Mouse (Mus musculus) Patski (cell line): ENCODE results near the gene Crlf1. TPM values are rescaled to one million over a fixed set of nuclear protein-coding genes. Genes with fewer than 3 reads are reported as not detected.
A peak's percentile ranks its signal among the peaks of the same experiment; 100 is the strongest.

Source experiments
- ATAC-seq: fragments of 100-300 bp; one replicate; pipeline ENCODE4 v1.8.0; 2021
- CTCF ChIA-PET: fragments of 350-600 bp; sonication (Branson Sonifier 250); formaldehyde crosslinking; loops from one replicate; lab custom pipeline; 2022; ENCODE audit warnings: inconsistent platforms; lab: Charles Lee
- POLR2A ChIA-PET: fragments of 350-600 bp; sonication (Branson Sonifier 250); formaldehyde crosslinking; loops from one replicate; lab custom pipeline; 2022; ENCODE audit warnings: antibody characterized with exemption, inconsistent platforms; lab: Charles Lee
- DNase-seq: peaks from one replicate; pipeline ENCODE4 v3.0.0-alpha.2; 2011; ENCODE audit warnings: low read depth, low spot score
- H3K27me3 ChIP-seq: fragments of 371-371 bp; one replicate; pipeline ENCODE4 v1.5.1; 2021
- CTCF ChIP-seq: fragments of 100-300 bp; IDR thresholded peaks from one replicate; pipeline ENCODE4 v1.5.1; 2021
- in situ Hi-C: fragments of 300-500 bp; cut with MboI; formaldehyde crosslinking; loops from 3 replicates; pipeline ENCODE4 v1.11.1; 2018; ENCODE audit warnings: low pct_unique_long_range_greater_than_20kb, mixed read lengths
- polyA plus RNA-seq: library from polyadenylated mRNA; unstranded; gene quantifications from one replicate; pipeline ENCODE4 v1.2.3, GENCODE M21; 2021

The Crlf1 gene
- polyA plus RNA-seq, 1 experiment from 2014 or later: 29.4 TPM

DNA sequence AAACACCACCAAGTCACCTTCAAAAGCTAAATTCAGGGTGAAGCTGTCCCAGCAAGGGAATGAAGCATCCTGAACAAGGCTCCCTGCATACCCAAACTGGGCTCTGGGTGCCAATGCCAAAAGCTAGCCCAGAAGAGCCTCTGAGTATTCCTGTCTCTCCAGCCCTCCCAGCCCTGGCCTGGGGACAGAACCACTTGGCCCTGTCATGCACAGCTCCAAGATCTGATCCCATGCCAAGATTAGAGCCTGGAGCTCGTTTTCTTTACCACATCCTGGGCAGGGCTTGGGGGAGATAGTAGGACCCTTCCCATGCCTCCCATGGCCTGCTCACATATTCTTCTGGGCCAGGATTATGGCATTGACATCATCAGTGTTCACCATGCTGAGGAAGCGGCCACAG, 26.6 kb downstream of the Crlf1 start:
- in situ Hi-C loops: no loop called here
- ChIA-PET POLR2A (interaction anchor here (1.1 to 1.8 kb wide), 2 partner anchors 8 to 10 kb away, joined by 3 to 5 read pairs; no protein-coding TSS in a partner anchor), CTCF (interaction anchor here (0.9 to 1.9 kb wide), 3 partner anchors 10 to 14 kb away, joined by 3 to 5 read pairs (median 4); partner anchors contain the start of gene Rex1bd)
- ATAC-seq (no peak), DNase-seq (no peak)
- TF ChIP-seq CTCF: no peak
- no peaks in the 10 kb centered on the region for H3K27me3 ChIP-seq

DNA sequence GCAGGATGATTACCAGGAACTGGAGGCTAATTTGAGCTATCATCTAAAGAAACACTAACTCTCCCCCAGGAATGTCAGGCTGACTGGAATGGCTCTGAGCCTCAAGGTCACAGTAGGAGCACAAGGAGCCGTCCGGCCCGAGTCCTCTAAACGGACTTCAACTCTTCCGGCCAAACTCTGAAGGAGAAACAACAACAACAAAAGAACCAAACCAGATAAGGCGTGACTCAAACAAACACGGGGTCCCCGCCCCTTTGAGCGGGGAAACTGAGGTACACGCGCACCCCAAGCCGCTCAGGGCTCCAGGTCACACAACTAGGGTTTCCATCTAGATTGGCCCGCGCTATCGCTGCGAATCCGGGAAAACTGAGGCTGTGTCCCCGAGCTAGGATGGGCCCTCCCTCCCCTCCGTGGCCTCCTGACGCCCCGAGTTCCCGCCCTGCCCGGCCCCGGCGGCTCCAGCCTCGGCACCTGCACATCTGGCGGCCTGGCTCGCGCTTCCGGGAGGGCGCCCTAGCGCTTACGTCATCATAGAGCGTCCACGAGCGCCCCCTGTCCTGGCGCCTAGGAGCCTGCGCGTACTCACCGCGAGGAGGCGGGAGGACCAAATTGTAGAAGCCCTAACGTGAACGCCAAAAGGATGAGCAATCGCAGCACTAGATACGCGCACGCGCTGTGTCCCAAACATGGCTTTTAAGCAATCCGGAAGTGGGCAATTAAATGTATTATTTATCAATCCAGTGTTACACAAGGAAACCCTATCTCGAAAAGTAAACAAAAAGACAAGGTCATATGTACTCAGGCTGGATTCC, 29.8 kb downstream of the Crlf1 start:
- peak; percentile 68 for ATAC-seq
- in situ Hi-C loops: no loop called here
- POLR2A ChIA-PET: interaction anchor here (1.0 kb wide), 2 partner anchors 13 to 14 kb away, joined by 3 read pairs; partner anchors contain the start of gene Uba52

DNA sequence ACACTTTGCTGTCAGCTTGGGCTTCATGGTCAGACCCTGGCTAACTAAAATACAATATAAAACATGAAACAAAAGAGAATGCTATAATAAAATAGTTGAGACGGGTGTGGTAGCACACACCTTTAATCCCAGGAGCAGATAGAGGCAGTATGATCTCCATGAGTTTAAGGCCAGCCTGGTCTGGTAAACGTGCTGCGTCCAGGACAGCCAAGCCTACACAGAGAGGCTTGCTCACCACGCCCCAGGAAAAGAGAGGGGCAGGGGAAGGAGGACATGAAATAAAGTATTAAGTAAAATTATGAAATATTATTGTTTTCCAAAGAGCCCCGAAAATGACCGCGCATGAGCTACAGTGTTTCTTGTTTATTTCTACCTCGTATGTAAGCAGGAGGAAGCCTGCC, 34.2 kb downstream of the Crlf1 start:
- ChIA-PET POLR2A (interaction anchor here (1.3 to 4.8 kb wide), 4 partner anchors 11 to 82 kb away, joined by 4 to 24 read pairs (median 6); partner anchors contain the start of genes Ell, Rex1bd and Uba52), CTCF (interaction anchor here (1.4 to 3.5 kb wide), 3 partner anchors 10 to 79 kb away, joined by 3 to 20 read pairs (median 14); partner anchors contain the start of gene Ell)
- no peak for TF ChIP-seq CTCF
- no peak for DNase-seq
- in situ Hi-C loops: no loop called here
- no peaks in the 10 kb centered on the region for H3K27me3 ChIP-seq
- ATAC-seq: no peak

More for the DNA sequence above, 29.8 kb downstream of the Crlf1 start:
- DNase-seq: peak; percentile 86
- CTCF ChIA-PET: no interaction called here
- no peak for TF ChIP-seq CTCF
- H3K27me3 ChIP-seq: no peaks in the 10 kb centered on the region

DNA sequence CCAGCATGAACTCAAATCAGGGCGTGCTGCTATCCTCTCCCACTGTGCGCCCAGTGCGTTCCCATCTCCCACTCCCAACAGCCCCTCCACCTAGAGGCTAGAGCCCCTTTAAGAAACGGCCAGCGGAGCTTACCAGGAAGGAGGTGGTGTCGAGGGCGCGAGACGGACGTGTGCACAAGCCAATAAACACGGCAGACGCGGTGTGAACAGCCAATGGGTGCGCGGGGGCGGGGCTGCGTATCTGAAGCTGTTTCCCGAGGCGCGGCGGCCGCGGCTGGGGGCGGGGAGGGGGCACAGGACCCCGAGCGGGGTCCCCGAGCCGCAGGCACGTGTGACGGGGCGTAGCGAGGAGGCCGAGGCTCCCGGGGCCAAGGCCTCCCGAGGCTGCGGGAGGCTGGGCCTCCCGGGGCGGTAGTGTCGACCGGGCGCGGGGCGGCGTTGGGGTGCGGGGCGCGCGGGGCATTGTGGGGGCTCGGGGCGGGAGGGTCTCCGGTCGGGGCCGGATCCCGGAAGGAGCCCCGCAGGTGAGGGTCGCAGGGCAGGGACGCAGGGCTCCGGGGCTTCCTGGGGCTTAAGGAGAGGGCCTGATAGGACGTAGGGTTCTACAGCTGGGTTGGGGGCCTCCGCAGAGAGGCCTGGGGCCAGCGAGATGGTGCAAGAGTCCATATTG, 34.7 kb downstream of the Crlf1 start, which contains the start of the genes Fkbp8 and Kxd1:
Gene Fkbp8 (plus strand): TSS at position 213 of the 670 bp plus-strand sequence.
Gene Kxd1 (minus strand): TSS at position 445 of the 670 bp plus-strand sequence.
- in situ Hi-C loops: no loop called here
- ChIA-PET CTCF (interaction anchor here (1.4 to 3.5 kb wide), 3 partner anchors 10 to 80 kb away, joined by 3 to 20 read pairs (median 14); partner anchors contain the start of gene Ell), POLR2A (interaction anchor here (0.5 to 4.8 kb wide), 4 partner anchors 11 to 82 kb away, joined by 3 to 24 read pairs (median 6); partner anchors contain the start of genes Ell and Rex1bd)

DNA sequence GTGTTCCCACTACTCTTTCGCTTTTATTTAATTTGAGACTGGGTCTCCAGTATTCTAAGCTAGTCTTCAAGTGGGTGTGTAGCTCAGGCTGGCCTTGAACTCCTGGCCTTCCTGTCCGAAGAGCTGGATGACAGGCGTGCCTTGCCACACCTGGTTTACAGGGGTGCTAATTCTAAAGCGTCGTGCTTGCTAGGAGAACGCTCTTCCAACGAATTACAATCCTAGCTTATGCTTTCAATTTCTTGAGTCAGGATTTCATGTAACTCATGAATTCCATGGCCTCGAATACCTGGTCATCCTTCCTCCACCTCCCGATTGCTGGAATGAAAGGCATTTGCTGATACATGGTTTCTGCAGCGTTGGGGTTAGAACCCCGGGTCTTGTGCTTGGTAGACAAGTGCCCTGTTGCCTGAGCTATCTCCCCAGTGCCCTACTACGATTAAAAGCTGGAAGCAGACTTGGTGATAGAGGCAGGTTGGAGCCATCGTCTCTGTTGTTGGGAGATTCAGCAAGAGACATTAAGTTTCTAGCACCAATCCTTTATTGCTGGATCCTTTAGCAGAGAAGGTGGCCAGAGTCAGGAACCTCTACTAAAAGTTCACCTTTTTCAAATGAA, 35.3 kb downstream of the Crlf1 start:
- ChIA-PET POLR2A (interaction anchor here (0.5 to 4.8 kb wide), 4 partner anchors 10 to 81 kb away, joined by 3 to 24 read pairs (median 6); partner anchors contain the start of genes Ell and Rex1bd), CTCF (interaction anchor here (1.9 to 2.8 kb wide), 2 partner anchors 8 to 9 kb away, joined by 5 to 20 read pairs; partner anchors contain the start of gene Ell)
- H3K27me3 ChIP-seq: no peaks in the 10 kb centered on the region
- ATAC-seq (no peak), DNase-seq (no peak)
- TF ChIP-seq CTCF: no peak
- in situ Hi-C loops: no loop called here

More for the DNA sequence above, 34.7 kb downstream of the Crlf1 start, which contains the start of the genes Fkbp8 and Kxd1:
- TF ChIP-seq CTCF: no peak
- H3K27me3 ChIP-seq: no peaks in the 10 kb centered on the region
- DNase-seq: no peak
- peak; percentile 86 for ATAC-seq

DNA sequence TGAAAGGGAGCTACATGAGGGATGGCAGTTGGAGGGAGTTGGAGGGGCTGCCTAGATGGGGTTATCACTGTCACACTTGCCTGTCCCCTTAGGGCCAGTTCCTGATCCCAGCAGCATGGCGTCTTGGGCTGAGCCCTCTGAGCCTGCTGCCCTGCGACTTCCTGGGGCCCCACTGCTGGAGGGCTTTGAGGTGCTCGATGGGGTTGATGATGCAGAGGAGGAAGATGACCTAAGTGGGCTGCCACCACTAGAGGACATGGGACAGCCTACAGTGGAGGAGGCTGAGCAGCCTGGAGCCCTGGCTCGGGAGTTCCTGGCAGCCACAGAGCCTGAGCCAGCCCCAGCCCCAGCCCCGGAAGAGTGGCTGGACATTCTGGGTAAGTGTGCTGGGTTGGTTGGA, 36.3 kb downstream of the Crlf1 start:
- ChIA-PET POLR2A (interaction anchor here (4.8 kb wide), 1 partner anchor 9 kb away, joined by 24 read pairs; the partner anchor contains the start of gene Ell), CTCF (interaction anchor here (1.9 kb wide), 1 partner anchor 9 kb away, joined by 5 read pairs; no protein-coding TSS in a partner anchor)
- ATAC-seq (no peak), DNase-seq (no peak)
- no peak for TF ChIP-seq CTCF
- no peaks in the 10 kb centered on the region for H3K27me3 ChIP-seq
- in situ Hi-C loops: no loop called here

DNA sequence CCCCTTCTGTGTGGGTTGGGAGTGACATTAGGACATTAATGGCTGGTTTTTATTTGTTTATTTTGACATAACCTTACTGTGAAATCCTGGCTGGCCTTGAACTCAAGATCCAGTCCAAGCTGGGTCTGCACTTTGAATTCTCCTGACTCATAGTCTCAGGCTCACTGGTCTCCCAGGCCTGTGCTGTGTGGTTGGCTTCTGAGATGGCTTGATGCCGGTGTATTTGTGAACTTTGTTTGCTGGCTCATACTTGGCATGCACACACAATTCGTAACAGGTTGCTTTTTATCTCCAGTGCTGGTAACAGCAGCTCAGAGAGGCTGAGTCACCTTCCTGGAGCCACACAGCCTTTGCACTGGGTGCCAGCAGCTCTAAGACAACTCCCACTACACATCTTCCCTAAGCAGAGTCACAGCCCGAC, 36.8 kb downstream of the Crlf1 start:
- DNase-seq: no peak
- ATAC-seq: no peak
- H3K27me3 ChIP-seq: no peaks in the 10 kb centered on the region
- in situ Hi-C loops: no loop called here
- CTCF ChIA-PET: interaction anchor here (1.9 kb wide), 1 partner anchor 10 kb away, joined by 5 read pairs; no protein-coding TSS in a partner anchor
- TF ChIP-seq CTCF: no peak
- POLR2A ChIA-PET: interaction anchor here (4.8 kb wide), 1 partner anchor 9 kb away, joined by 24 read pairs; the partner anchor contains the start of gene Ell

DNA sequence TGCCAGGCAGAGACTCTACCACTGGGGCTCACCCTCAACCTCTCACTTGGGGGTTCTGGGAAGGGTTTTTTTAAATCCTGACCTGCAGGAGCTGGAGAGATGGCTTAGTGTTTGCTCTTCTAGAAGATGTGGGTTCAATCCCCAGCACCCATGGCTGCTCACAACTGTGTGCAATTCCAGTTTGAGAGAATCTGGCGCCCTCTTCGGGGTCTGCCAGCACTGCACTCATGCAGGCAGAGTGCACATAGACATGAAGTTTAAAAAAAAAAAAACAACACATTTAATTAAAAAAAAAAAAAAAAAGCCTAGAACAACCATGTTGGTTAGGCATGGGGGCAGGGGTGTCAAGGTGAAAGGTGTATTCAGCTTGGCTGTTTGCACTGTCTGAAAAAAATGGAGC, 37.4 kb downstream of the Crlf1 start:
- in situ Hi-C loops: no loop called here
- no peaks in the 10 kb centered on the region for H3K27me3 ChIP-seq
- ATAC-seq (no peak), DNase-seq (no peak)
- TF ChIP-seq CTCF: no peak
- CTCF ChIA-PET: interaction anchor here (1.9 kb wide), 1 partner anchor 10 kb away, joined by 5 read pairs; no protein-coding TSS in a partner anchor
- POLR2A ChIA-PET: interaction anchor here (0.6 to 4.8 kb wide), 2 partner anchors 8 to 134 kb away, joined by 4 to 24 read pairs; partner anchors contain the start of gene Ell

DNA sequence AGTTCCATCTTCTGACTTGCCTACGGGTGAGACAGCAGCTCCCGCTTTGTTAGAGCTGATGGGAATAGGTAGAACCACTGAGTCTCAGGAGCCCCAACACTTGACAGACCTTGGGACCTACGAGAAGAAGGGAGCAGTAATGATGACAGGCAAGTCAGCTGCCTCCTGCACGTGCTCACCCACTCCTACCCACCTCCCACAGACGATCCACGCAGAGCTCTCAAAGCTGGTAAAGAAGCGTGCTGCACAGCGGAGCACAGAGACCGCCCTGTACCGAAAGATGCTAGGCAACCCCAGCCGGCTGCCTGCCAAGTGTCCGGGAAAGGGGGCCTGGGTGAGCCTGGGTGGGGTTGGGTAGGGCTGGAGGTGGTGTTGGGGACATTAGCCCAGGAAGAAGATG, 41.3 kb downstream of the Crlf1 start:
- no peaks in the 10 kb centered on the region for H3K27me3 ChIP-seq
- DNase-seq: no peak
- no peak for ATAC-seq
- in situ Hi-C loops: no loop called here
- CTCF ChIA-PET: no interaction called here
- no peak for TF ChIP-seq CTCF
- POLR2A ChIA-PET: no interaction called here
